Mouse (Mus musculus): Measurements from ENCODE around the gene Hps4. TPM values are rescaled to one million over a fixed set of nuclear protein-coding genes. Genes with fewer than 3 reads are reported as not detected.
A peak's percentile ranks its signal among the peaks of the same experiment; 100 is the strongest.

Gene Hps4
- polyA plus RNA-seq, 1 experiment from 2014 or later = 37.6 TPM

- no peaks in the 10 kb centered on the region for H3K9me3 ChIP-seq (ENCODE audit: control insufficient read depth, low read length)
- H3K9ac ChIP-seq (replicated peaks; ENCODE audit: low read depth, low read length) = no peak overlapping the region
- WGBS = 94% methylated on average over 13 of the region's 13 CpGs
- H3K27ac ChIP-seq (ENCODE audit: low read length) = no peak overlapping the region
- H3K4me1 ChIP-seq (replicated peaks; ENCODE audit: control insufficient read depth, insufficient read depth, low read length) = peaks cover 29% of the 10 kb centered on the region
- ATAC-seq = no peak
- no peaks in the 10 kb centered on the region for H3K27me3 ChIP-seq (replicated peaks; ENCODE audit: control insufficient read depth, insufficient read depth, low read length)
- no peak overlapping the region for H3K4me2 ChIP-seq (ENCODE audit: low read length)
- H3K4me3 ChIP-seq (replicated peaks; ENCODE audit: low read length) = no peak overlapping the region
- peaks cover 7% of the 10 kb centered on the region for H3K36me3 ChIP-seq (ENCODE audit: control insufficient read depth, insufficient read depth)
Observed at GRCm38 (mm10) chr5:112369326-112369725, 26.4 kb downstream of the Hps4 start.

- H3K27ac ChIP-seq (ENCODE audit: low read length) = peak overlapping the region; percentile 93
- H3K9me3 ChIP-seq (ENCODE audit: control insufficient read depth, low read length) = no peaks in the 10 kb centered on the region
- H3K4me3 ChIP-seq (replicated peaks; ENCODE audit: low read length) = no peak overlapping the region
- H3K9ac ChIP-seq (replicated peaks; ENCODE audit: low read depth, low read length) = no peak overlapping the region
- no peaks in the 10 kb centered on the region for H3K27me3 ChIP-seq (replicated peaks; ENCODE audit: control insufficient read depth, insufficient read depth, low read length)
- no peak overlapping the region for H3K4me2 ChIP-seq (ENCODE audit: low read length)
- peaks cover 29% of the 10 kb centered on the region for H3K4me1 ChIP-seq (replicated peaks; ENCODE audit: control insufficient read depth, insufficient read depth, low read length)
- 76% methylated on average over 12 of the region's 12 CpGs for WGBS
- H3K36me3 ChIP-seq (ENCODE audit: control insufficient read depth, insufficient read depth) = peaks cover 4% of the 10 kb centered on the region
- ATAC-seq = no peak
Observed at GRCm38 (mm10) chr5:112370236-112370813, 27.4 kb downstream of the Hps4 start.

GRCm38 (mm10) chr5:112371933-112372332 lies 29.1 kb downstream of the Hps4 start:
- WGBS = 1% methylated on average over 7 of the region's 7 CpGs
- Histone ChIP-seq H3K27me3 (replicated peaks; ENCODE audit: control insufficient read depth, insufficient read depth, low read length) (no peaks in the 10 kb centered on the region), H3K4me3 (replicated peaks; ENCODE audit: low read length) (no peak overlapping the region), H3K9me3 (ENCODE audit: control insufficient read depth, low read length) (no peaks in the 10 kb centered on the region), H3K27ac (ENCODE audit: low read length) (peak overlapping the region; percentile 93), H3K4me2 (ENCODE audit: low read length) (peak overlapping the region; percentile 32; the same call in 1 of the 2 replicates), H3K4me1 (replicated peaks; ENCODE audit: control insufficient read depth, insufficient read depth, low read length) (peaks cover 29% of the 10 kb centered on the region), H3K9ac (replicated peaks; ENCODE audit: low read depth, low read length) (peak overlapping the region; percentile 55), H3K36me3 (ENCODE audit: control insufficient read depth, insufficient read depth) (peaks cover 2% of the 10 kb centered on the region)
- ATAC-seq = peak; percentile 91

- no peak for ATAC-seq
- no peak overlapping the region for H3K4me3 ChIP-seq (replicated peaks; ENCODE audit: low read length)
- 95% methylated on average over 4 of the region's 4 CpGs for WGBS
- H3K4me2 ChIP-seq (ENCODE audit: low read length) = no peak overlapping the region
- peaks cover 4% of the 10 kb centered on the region; the same call in 1 of the 2 replicates for H3K36me3 ChIP-seq (ENCODE audit: control insufficient read depth, insufficient read depth)
- no peak overlapping the region for H3K27ac ChIP-seq (ENCODE audit: low read length)
- no peaks in the 10 kb centered on the region for H3K9me3 ChIP-seq (ENCODE audit: control insufficient read depth, low read length)
- no peak overlapping the region for H3K9ac ChIP-seq (replicated peaks; ENCODE audit: low read depth, low read length)
- H3K27me3 ChIP-seq (replicated peaks; ENCODE audit: control insufficient read depth, insufficient read depth, low read length) = no peaks in the 10 kb centered on the region
- peaks cover 18% of the 10 kb centered on the region for H3K4me1 ChIP-seq (replicated peaks; ENCODE audit: control insufficient read depth, insufficient read depth, low read length)
Observed at GRCm38 (mm10) chr5:112376111-112376510, 33.2 kb downstream of the Hps4 start.

GRCm38 (mm10) chr5:112377380-112377779 lies 34.5 kb downstream of the Hps4 start:
- ATAC-seq = no peak
- peaks cover 4% of the 10 kb centered on the region; the same call in 1 of the 2 replicates for H3K36me3 ChIP-seq (ENCODE audit: control insufficient read depth, insufficient read depth)
- WGBS = 95% methylated on average over 1 of the region's 1 CpGs
- H3K4me2 ChIP-seq (ENCODE audit: low read length) = no peak overlapping the region
- H3K27ac ChIP-seq (ENCODE audit: low read length) = no peak overlapping the region
- H3K4me1 ChIP-seq (replicated peaks; ENCODE audit: control insufficient read depth, insufficient read depth, low read length) = peaks cover 9% of the 10 kb centered on the region
- no peak overlapping the region for H3K9ac ChIP-seq (replicated peaks; ENCODE audit: low read depth, low read length)
- H3K4me3 ChIP-seq (replicated peaks; ENCODE audit: low read length) = no peak overlapping the region
- H3K27me3 ChIP-seq (replicated peaks; ENCODE audit: control insufficient read depth, insufficient read depth, low read length) = no peaks in the 10 kb centered on the region
- H3K9me3 ChIP-seq (ENCODE audit: control insufficient read depth, low read length) = no peaks in the 10 kb centered on the region

GRCm38 (mm10) chr5:112378716-112379115 lies 35.8 kb downstream of the Hps4 start:
- H3K4me1 ChIP-seq (replicated peaks; ENCODE audit: control insufficient read depth, insufficient read depth, low read length) = peaks cover 12% of the 10 kb centered on the region
- H3K27me3 ChIP-seq (replicated peaks; ENCODE audit: control insufficient read depth, insufficient read depth, low read length) = no peaks in the 10 kb centered on the region
- no peaks in the 10 kb centered on the region for H3K9me3 ChIP-seq (ENCODE audit: control insufficient read depth, low read length)
- ATAC-seq = no peak
- WGBS = 78% methylated on average over 6 of the region's 6 CpGs
- H3K4me3 ChIP-seq (replicated peaks; ENCODE audit: low read length) = no peak overlapping the region
- no peak overlapping the region for H3K27ac ChIP-seq (ENCODE audit: low read length)
- H3K36me3 ChIP-seq (ENCODE audit: control insufficient read depth, insufficient read depth) = peaks cover 4% of the 10 kb centered on the region; the same call in 1 of the 2 replicates
- H3K4me2 ChIP-seq (ENCODE audit: low read length) = no peak overlapping the region
- no peak overlapping the region for H3K9ac ChIP-seq (replicated peaks; ENCODE audit: low read depth, low read length)

GRCm38 (mm10) chr5:112381154-112381553 lies 38.3 kb downstream of the Hps4 start:
- no peak overlapping the region for H3K4me3 ChIP-seq (replicated peaks; ENCODE audit: low read length)
- no peak overlapping the region for H3K27ac ChIP-seq (ENCODE audit: low read length)
- peaks cover 11% of the 10 kb centered on the region for H3K36me3 ChIP-seq (ENCODE audit: control insufficient read depth, insufficient read depth)
- no peak for ATAC-seq
- H3K9ac ChIP-seq (replicated peaks; ENCODE audit: low read depth, low read length) = no peak overlapping the region
- no peaks in the 10 kb centered on the region for H3K9me3 ChIP-seq (ENCODE audit: control insufficient read depth, low read length)
- 85% methylated on average over 11 of the region's 11 CpGs for WGBS
- no peak overlapping the region for H3K4me2 ChIP-seq (ENCODE audit: low read length)
- peaks cover 12% of the 10 kb centered on the region for H3K4me1 ChIP-seq (replicated peaks; ENCODE audit: control insufficient read depth, insufficient read depth, low read length)
- H3K27me3 ChIP-seq (replicated peaks; ENCODE audit: control insufficient read depth, insufficient read depth, low read length) = no peaks in the 10 kb centered on the region

GRCm38 (mm10) chr5:112382042-112382441 lies 39.2 kb downstream of the Hps4 start:
- ATAC-seq = peak; percentile 14; the same call in 1 of the 2 replicates
- WGBS = 59% methylated on average over 9 of the region's 9 CpGs
- H3K36me3 ChIP-seq (ENCODE audit: control insufficient read depth, insufficient read depth) = peaks cover 15% of the 10 kb centered on the region

GRCm38 (mm10) chr5:112382641-112383330 lies 39.9 kb downstream of the Hps4 start:
- no peak overlapping the region for H3K4me3 ChIP-seq (replicated peaks; ENCODE audit: low read length)
- no peaks in the 10 kb centered on the region for H3K27me3 ChIP-seq (replicated peaks; ENCODE audit: control insufficient read depth, insufficient read depth, low read length)
- H3K4me1 ChIP-seq (replicated peaks; ENCODE audit: control insufficient read depth, insufficient read depth, low read length) = peaks cover 12% of the 10 kb centered on the region
- ATAC-seq = peak; percentile 37; the same call in 1 of the 2 replicates
- no peak overlapping the region for H3K4me2 ChIP-seq (ENCODE audit: low read length)
- no peaks in the 10 kb centered on the region for H3K9me3 ChIP-seq (ENCODE audit: control insufficient read depth, low read length)
- 60% methylated on average over 16 of the region's 17 CpGs for WGBS
- no peak overlapping the region for H3K27ac ChIP-seq (ENCODE audit: low read length)
- peaks cover 18% of the 10 kb centered on the region for H3K36me3 ChIP-seq (ENCODE audit: control insufficient read depth, insufficient read depth)
- no peak overlapping the region for H3K9ac ChIP-seq (replicated peaks; ENCODE audit: low read depth, low read length)

More at GRCm38 (mm10) chr5:112382042-112382441, 39.2 kb downstream of the Hps4 start:
- H3K27ac ChIP-seq (ENCODE audit: low read length) = no peak overlapping the region
- H3K9ac ChIP-seq (replicated peaks; ENCODE audit: low read depth, low read length) = no peak overlapping the region
- no peak overlapping the region for H3K4me3 ChIP-seq (replicated peaks; ENCODE audit: low read length)
- H3K27me3 ChIP-seq (replicated peaks; ENCODE audit: control insufficient read depth, insufficient read depth, low read length) = no peaks in the 10 kb centered on the region
- H3K4me1 ChIP-seq (replicated peaks; ENCODE audit: control insufficient read depth, insufficient read depth, low read length) = peaks cover 12% of the 10 kb centered on the region
- no peaks in the 10 kb centered on the region for H3K9me3 ChIP-seq (ENCODE audit: control insufficient read depth, low read length)
- no peak overlapping the region for H3K4me2 ChIP-seq (ENCODE audit: low read length)

Measured in forebrain, embryonic 16.5 days (tissue).